Mouse (Mus musculus) heart, postnatal 0 days (tissue): ENCODE measurements around the gene Mfap3.

Source experiments
- CTCF ChIP-seq: IDR thresholded peaks from 2 replicates; pipeline ENCODE4 v1.5.1; 2016; ENCODE audit warnings: antibody characterized with exemption, control low read depth, low read depth
- EP300 ChIP-seq: IDR thresholded peaks from 2 replicates; pipeline ENCODE4 v1.6.1; 2016; ENCODE audit warnings: antibody characterized with exemption, low read depth

GRCm38 (mm10) chr11:57551016-57551415 is 32.6 kb downstream of the Mfap3 start:
- TF ChIP-seq EP300 (no peak), CTCF (no peak)
